In the genomic region with DNA sequence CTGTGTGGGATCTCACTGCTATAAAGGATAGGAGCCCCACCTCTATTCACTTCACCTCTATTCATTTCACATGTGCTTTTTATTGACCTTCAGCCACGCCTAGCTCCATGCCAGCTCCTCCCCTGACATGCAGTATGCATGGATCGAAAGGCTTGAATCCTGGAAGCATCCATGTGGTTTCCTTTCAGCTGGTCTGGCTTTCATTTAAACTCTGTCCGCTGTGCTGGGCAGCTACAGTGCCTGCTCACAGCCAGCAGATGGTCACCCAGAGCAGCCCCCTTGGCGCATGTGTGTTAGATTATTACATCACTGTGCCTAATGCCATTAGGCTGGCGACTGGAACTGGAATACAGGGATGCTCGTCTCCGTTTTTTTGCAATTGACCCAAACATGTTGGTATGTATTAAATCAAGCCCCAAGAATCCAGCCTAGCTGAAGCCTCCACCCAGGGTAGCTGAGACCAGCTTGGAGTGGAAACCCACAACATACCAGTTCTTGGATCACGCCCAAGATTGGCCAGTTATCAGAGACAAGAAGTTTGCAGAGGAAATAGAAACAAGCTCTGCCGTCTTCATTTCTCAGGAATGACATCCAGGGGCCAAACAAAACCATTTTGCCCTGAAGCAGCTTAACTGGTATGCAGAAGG, we compare ENCODE assay signal across 8 mouse cellular contexts.
A peak's percentile ranks its signal among the peaks of the same experiment; 100 is the strongest.
DNase-seq lines count a peak whose midpoint lies in the region; ATAC-seq and TF ChIP-seq lines count a peak whose summit lies in the region.

No protein-coding gene starts in this region.

- H3K4me1 ChIP-seq in cerebellum, adult 2 months (ENCODE audit: control insufficient read depth, insufficient read depth, low read length) = peaks cover 5% of the 10 kb centered on the region; the same call in 1 of the 2 replicates
- H3K4me1 ChIP-seq in midbrain, embryonic 11.5 days (ENCODE audit: control insufficient read depth, insufficient read depth, low read length) = peaks cover 25% of the 10 kb centered on the region
- H3K4me1 ChIP-seq in midbrain, embryonic 13.5 days (replicated peaks) = peaks cover 24% of the 10 kb centered on the region
- H3K4me1 ChIP-seq in hindbrain, embryonic 14.5 days (replicated peaks; ENCODE audit: control insufficient read depth, insufficient read depth, low read length) = no peaks in the 10 kb centered on the region
- no peaks in the 10 kb centered on the region for H3K4me1 ChIP-seq in midbrain, postnatal 0 days (ENCODE audit: insufficient read depth, low read length)

- no peak overlapping the region for H3K4me3 ChIP-seq in cerebellum, adult 2 months (replicated peaks; ENCODE audit: insufficient read depth, low read depth, low read length)
- no peak overlapping the region for H3K4me3 ChIP-seq in midbrain, embryonic 11.5 days (ENCODE audit: low read depth, low read length)
- no peak overlapping the region for H3K4me3 ChIP-seq in midbrain, embryonic 13.5 days (replicated peaks)
- no peak overlapping the region for H3K4me3 ChIP-seq in hindbrain, embryonic 14.5 days (replicated peaks; ENCODE audit: low read length)
- no peak overlapping the region for H3K4me3 ChIP-seq in midbrain, postnatal 0 days (ENCODE audit: low read depth, low read length)

- no peaks in the 10 kb centered on the region for H3K36me3 ChIP-seq in midbrain, embryonic 11.5 days (ENCODE audit: control insufficient read depth, insufficient read depth, low read length)
- no peaks in the 10 kb centered on the region for H3K36me3 ChIP-seq in midbrain, embryonic 13.5 days
- H3K36me3 ChIP-seq in hindbrain, embryonic 14.5 days (replicated peaks; ENCODE audit: control insufficient read depth, insufficient read depth) = no peaks in the 10 kb centered on the region
- no peaks in the 10 kb centered on the region for H3K36me3 ChIP-seq in midbrain, postnatal 0 days (ENCODE audit: insufficient read depth, low read length)

- no peaks in the 10 kb centered on the region for H3K27me3 ChIP-seq in cerebellum, adult 2 months (ENCODE audit: control insufficient read depth, insufficient read depth, low read length)
- H3K27me3 ChIP-seq in midbrain, embryonic 11.5 days (ENCODE audit: control insufficient read depth, insufficient read depth, low read length) = peaks cover 29% of the 10 kb centered on the region
- H3K27me3 ChIP-seq in midbrain, embryonic 13.5 days = peaks cover 34% of the 10 kb centered on the region
- H3K27me3 ChIP-seq in hindbrain, embryonic 14.5 days (ENCODE audit: control insufficient read depth, insufficient read depth, low read length) = no peaks in the 10 kb centered on the region
- no peaks in the 10 kb centered on the region for H3K27me3 ChIP-seq in midbrain, postnatal 0 days (ENCODE audit: insufficient read depth, low read length)

- TF ChIP-seq POLR2A in cerebellum, adult 2 months (IDR thresholded peaks at IDR 0.05; ENCODE audit: borderline replicate concordance, insufficient read depth, low read length) = no peak

- H3K4me2 ChIP-seq in midbrain, embryonic 11.5 days = no peak overlapping the region
- no peak overlapping the region for H3K4me2 ChIP-seq in midbrain, embryonic 13.5 days (replicated peaks)
- no peak overlapping the region for H3K4me2 ChIP-seq in hindbrain, embryonic 14.5 days (replicated peaks)
- no peak overlapping the region for H3K4me2 ChIP-seq in midbrain, postnatal 0 days (ENCODE audit: low read depth, low read length, poor library complexity, severe bottlenecking)

- no peak for ATAC-seq in midbrain, embryonic 11.5 days (ENCODE audit: low FRiP score)
- ATAC-seq in midbrain, embryonic 13.5 days = no peak
- ATAC-seq in hindbrain, embryonic 14.5 days (ENCODE audit: low FRiP score) = peak; percentile 51; the same call in 1 of the 2 replicates
- ATAC-seq in midbrain, postnatal 0 days (ENCODE audit: low FRiP score) = peak; percentile 57; the same call in 1 of the 2 replicates

- 28% methylated on average over 9 of the region's 9 CpGs for WGBS in cerebellum, adult 2 months
- WGBS in midbrain, embryonic 11.5 days = 71% methylated on average over 9 of the region's 9 CpGs
- 62% methylated on average over 9 of the region's 9 CpGs for WGBS in midbrain, embryonic 13.5 days
- 68% methylated on average over 9 of the region's 9 CpGs for WGBS in hindbrain, embryonic 14.5 days
- WGBS in midbrain, postnatal 0 days = 49% methylated on average over 9 of the region's 9 CpGs

- peak in 1 of 2 experiments; percentile 19 for DNase-seq in cerebellum, adult 2 months
- DNase-seq in cerebellum, adult 8-10 months = no peak
- peak; percentile 81 for DNase-seq in midbrain, embryonic 11.5 days (ENCODE audit: low spot score, missing footprints)
- peak; percentile 40 for DNase-seq in hindbrain, embryonic 14.5 days (ENCODE audit: low spot score)
- DNase-seq in midbrain, postnatal 0 days (ENCODE audit: low spot score) = peak; percentile 75
- no peak for DNase-seq in T-cell, adult 2 months (ENCODE audit: low spot score)
- DNase-seq in MN1 (ENCODE audit: low spot score) = no peak

- peak; percentile 18; the same call in 1 of the 2 replicates for TF ChIP-seq CTCF in cerebellum, adult 2 months (IDR thresholded peaks at IDR 0.05; ENCODE audit: borderline replicate concordance, insufficient read depth, low read depth, low read length)
- peak; percentile 48 for TF ChIP-seq CTCF in midbrain, postnatal 0 days (IDR thresholded peaks at IDR 0.05)

- no peaks in the 10 kb centered on the region for H3K9me3 ChIP-seq in midbrain, embryonic 11.5 days (ENCODE audit: control insufficient read depth, low read length)
- H3K9me3 ChIP-seq in midbrain, embryonic 13.5 days = no peaks in the 10 kb centered on the region
- no peaks in the 10 kb centered on the region for H3K9me3 ChIP-seq in hindbrain, embryonic 14.5 days (ENCODE audit: control insufficient read depth, low read length)
- no peaks in the 10 kb centered on the region for H3K9me3 ChIP-seq in midbrain, postnatal 0 days (ENCODE audit: low read length)

- H3K27ac ChIP-seq in cerebellum, adult 2 months (ENCODE audit: insufficient read depth, low read length) = no peak overlapping the region
- no peak overlapping the region for H3K27ac ChIP-seq in midbrain, embryonic 11.5 days (ENCODE audit: low read depth, low read length)
- no peak overlapping the region for H3K27ac ChIP-seq in midbrain, embryonic 13.5 days
- no peak overlapping the region for H3K27ac ChIP-seq in hindbrain, embryonic 14.5 days
- no peak overlapping the region for H3K27ac ChIP-seq in midbrain, postnatal 0 days (ENCODE audit: low read depth, low read length)

- no peak overlapping the region for H3K9ac ChIP-seq in midbrain, embryonic 11.5 days (ENCODE audit: low read length)
- no peak overlapping the region for H3K9ac ChIP-seq in midbrain, embryonic 13.5 days (replicated peaks)
- no peak overlapping the region for H3K9ac ChIP-seq in hindbrain, embryonic 14.5 days
- no peak overlapping the region for H3K9ac ChIP-seq in midbrain, postnatal 0 days (replicated peaks; ENCODE audit: low read length, poor library complexity, severe bottlenecking)

Comparison
In these comparisons a context has a peak if more than half of its experiments do, and no peak if none do; other contexts are left out.
1. ATAC-seq: peak in hindbrain, embryonic 14.5 days (single experiment) and midbrain, postnatal 0 days (single experiment); none in midbrain, embryonic 11.5 days (single experiment) and midbrain, embryonic 13.5 days (single experiment).
2. DNase-seq: peak in midbrain, embryonic 11.5 days (single experiment), hindbrain, embryonic 14.5 days (single experiment) and midbrain, postnatal 0 days (single experiment); none in cerebellum, adult 8-10 months (single experiment), T-cell, adult 2 months (single experiment) and MN1 (single experiment).